Mouse (Mus musculus) frontal cortex, postnatal 14 days (tissue): Measurements from ENCODE around the gene Wasf1.

Experiments used
- DNase-seq, 2 experiments: peaks; one replicate each; pipeline ENCODE4 v3.0.0; 2022; ENCODE audit warnings: low spot score in 2 of 2

Wasf1 gene

GRCm38 (mm10) chr10:40889146-40889545, 5.9 kb downstream of the Wasf1 start:
- DNase-seq, result no peak

DNA sequence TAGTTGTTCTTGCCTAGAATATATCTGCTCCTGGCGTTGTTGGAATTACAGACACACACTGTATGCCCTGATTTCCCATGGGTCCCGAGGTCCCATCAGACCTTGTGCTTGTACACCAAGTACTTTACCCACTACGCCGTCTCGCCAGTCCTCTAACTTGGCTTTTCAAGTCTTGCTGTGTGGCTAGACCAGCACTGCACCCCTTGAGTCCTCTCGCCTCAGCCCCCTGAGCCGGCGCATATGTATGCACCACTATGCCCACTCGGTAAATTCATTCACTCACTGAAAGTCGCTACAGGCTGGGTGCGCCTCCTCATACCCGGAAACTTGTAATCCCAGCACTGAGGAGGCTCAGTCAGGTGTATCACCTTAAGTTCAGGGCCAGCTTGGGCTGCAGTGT, 12.5 kb downstream of the Wasf1 start:
- no peak for DNase-seq

DNA sequence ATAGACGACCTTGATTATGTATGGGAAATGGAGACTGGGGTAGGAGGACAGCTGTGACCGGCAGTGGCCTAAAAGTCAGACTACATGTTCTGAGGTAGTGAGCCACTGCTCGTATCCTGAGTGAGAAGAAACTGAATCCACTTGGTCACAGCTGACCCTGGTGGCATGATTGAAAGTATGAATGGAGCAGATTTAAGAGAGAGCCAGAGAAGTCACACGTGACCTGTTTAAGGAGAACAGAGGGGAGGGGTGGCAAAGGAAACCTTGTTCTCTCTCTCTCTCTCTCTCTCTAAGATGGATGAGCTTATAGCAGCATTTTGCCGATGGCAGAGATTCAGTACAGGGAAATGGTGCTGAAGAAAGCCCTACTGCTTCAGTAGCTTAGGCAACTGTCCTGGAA, 13.4 kb downstream of the Wasf1 start:
- DNase-seq, result no peak

GRCm38 (mm10) chr10:40901786-40902185, 18.5 kb downstream of the Wasf1 start:
- no peak for DNase-seq

- no peak for DNase-seq
Measured at GRCm38 (mm10) chr10:40906131-40906530, 22.9 kb downstream of the Wasf1 start.

DNA sequence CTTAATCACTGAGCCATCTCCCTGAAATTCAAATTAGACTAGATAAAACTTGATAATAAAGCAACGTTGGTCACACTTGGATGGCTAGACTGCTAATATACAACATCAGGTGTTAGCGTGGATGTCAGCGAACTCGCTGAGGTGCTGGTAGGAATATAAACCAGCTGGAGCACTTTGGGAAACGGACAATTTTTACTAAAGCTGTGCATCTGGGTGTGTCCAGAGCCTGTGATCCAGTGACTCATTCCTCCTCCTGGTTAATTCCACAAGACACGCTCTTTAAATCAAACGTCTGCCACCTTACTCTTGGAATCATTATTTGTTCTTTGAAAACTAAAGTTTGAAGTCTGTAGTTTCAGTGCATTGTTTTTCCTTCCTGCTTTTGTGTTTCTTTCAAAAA, 23.5 kb downstream of the Wasf1 start:
- no peak for DNase-seq

DNA sequence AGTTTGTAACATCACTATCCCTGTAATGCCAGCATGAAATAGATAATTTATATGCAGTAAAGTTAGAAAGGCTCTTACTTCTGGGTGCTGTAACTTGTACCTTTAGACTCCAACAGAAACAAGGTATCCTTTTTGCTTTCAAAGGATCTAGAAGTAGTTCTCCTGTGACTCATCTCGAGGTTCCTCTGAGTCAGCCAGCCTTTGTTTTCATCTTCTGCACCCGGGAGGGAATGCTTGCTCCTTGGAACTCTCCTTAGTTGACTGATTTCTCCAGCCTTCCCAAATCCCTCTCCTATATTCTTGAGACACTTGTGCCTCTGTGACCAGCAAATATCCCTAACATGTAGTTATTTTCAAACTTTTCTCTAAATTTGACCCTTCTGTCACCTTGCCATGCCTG, 25.3 kb downstream of the Wasf1 start:
- DNase-seq, result no peak

- no peak for DNase-seq
Measured at GRCm38 (mm10) chr10:40910811-40911210, 27.5 kb downstream of the Wasf1 start.

DNA sequence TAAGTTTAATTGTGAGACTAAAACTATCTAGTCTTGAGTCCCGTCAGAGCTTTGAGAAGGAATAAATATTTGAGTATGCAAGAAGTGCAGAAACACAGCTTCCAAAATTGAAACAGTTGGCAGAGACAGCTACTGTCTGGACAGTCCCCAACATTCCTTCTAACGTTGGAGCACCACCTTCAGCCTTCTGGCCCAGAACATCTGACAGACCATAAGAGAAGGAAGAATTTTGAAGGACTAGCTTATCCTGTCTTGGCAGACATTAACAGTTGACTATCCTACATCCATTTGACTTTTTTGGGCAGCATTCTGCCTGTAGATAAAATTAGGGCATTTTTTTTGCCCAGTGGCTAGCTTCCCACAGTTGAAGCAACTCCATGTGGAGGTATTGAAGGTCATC, 32.0 kb downstream of the Wasf1 start:
- no peak for DNase-seq

GRCm38 (mm10) chr10:40918669-40919440, 35.6 kb downstream of the Wasf1 start:
- DNase-seq, result no peak

DNA sequence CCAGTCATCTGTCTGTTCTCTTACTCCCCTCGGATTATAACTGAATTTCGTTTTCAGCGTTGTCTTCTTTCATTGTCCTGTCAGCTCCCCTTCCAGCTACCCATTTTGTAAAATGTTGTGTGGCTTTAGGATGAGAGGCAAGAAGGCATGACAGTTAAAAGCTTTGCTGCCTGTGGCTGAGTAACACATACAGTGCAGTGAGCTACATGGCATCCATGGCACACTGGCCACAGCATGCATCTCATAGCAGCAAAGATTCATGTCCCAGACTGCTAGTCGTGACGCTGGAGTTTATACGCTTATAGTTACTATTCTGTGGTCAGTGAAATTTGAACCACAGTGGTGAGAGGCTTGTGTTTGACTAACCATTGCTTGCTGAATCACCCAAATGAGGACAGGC, 36.2 kb downstream of the Wasf1 start:
- no peak for DNase-seq

DNA sequence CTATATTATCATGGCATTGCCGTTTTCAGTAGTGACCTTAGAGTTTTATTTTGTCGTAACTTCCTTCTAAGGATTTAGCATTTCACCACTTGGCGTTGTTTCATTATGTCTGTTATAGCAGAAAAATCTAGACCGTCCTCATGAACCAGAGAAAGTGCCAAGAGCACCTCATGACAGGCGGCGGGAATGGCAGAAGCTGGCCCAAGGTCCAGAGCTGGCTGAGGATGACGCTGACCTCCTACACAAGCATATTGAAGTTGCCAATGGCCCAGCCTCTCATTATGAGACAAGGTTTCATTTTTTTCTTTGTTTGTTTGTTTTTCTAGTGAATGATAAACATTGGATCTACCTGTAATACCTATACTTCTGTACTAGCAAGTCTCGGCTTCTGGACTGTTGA, 49.7 kb downstream of the Wasf1 start:
- no peak for DNase-seq

- DNase-seq, result no peak
Measured at GRCm38 (mm10) chr10:40936160-40936726, 53.0 kb downstream of the Wasf1 start.

DNA sequence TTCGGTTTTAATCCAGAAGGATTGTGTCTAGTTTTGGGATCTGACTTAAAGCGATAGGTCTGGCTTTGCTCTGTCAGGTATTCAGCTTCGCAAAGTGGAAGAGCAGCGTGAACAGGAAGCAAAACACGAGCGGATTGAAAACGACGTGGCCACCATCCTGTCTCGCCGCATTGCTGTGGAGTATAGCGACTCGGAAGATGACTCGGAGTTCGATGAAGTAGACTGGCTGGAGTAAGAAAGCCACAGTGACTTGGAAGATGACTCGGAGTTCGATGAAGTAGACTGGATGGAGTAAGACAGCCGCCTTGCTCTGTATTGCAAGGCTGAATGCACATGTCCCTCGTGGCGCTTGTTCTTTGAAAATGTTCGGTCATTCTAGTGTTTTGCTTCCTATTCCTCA, 54.3 kb downstream of the Wasf1 start:
- no peak for DNase-seq

GRCm38 (mm10) chr10:40942688-40943087, 59.4 kb downstream of the Wasf1 start:
- no peak for DNase-seq

DNA sequence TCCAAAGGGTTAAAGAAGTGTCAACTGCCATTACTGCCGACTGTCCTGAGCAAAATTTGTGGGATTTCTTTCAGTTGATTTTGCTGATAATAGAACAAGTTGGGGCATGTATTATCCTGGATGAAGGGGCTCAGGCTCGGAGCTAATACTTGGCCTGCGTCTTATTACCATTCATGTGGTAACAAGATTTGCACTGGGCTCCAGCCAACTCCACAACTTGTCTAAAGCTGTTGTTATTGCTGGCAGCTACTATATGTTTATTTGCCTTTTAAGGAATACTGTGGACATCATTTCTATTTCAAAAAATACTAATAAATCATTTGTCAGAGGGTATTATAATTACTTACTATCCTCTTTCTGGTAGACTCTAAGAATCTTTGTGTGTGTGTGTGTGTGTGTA, 66.9 kb downstream of the Wasf1 start:
- DNase-seq, result no peak

- no peak for DNase-seq
Measured at GRCm38 (mm10) chr10:40956206-40956605, 72.9 kb downstream of the Wasf1 start.

- DNase-seq, result no peak
Measured at GRCm38 (mm10) chr10:40961365-40961764, 78.1 kb downstream of the Wasf1 start.

GRCm38 (mm10) chr10:40962008-40962407, 78.7 kb downstream of the Wasf1 start:
- DNase-seq, result no peak

DNA sequence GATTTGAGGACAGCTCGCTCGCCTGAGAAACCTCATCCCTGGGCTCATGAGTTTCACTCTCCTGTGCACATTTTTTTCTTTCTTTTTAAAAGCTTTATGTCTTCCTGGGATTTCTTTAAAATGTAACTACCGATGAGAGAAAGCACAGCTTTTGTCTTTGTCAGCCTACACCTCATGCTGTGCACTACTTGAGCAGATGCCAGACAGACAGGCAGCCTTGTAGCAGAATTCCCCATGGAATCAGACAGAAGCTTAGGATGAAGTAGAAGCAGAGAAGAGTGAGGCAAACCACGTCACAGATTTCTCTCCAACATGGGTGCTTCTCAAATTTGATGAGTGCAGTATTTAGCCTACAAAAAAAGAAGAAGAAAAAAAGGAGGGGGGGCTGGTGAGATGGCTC, 81.3 kb downstream of the Wasf1 start:
- no peak for DNase-seq

- no peak for DNase-seq
Measured at GRCm38 (mm10) chr10:40968551-40968950, 85.3 kb downstream of the Wasf1 start.

- DNase-seq, result no peak
Measured at GRCm38 (mm10) chr10:40969372-40970033, 86.2 kb downstream of the Wasf1 start.

DNA sequence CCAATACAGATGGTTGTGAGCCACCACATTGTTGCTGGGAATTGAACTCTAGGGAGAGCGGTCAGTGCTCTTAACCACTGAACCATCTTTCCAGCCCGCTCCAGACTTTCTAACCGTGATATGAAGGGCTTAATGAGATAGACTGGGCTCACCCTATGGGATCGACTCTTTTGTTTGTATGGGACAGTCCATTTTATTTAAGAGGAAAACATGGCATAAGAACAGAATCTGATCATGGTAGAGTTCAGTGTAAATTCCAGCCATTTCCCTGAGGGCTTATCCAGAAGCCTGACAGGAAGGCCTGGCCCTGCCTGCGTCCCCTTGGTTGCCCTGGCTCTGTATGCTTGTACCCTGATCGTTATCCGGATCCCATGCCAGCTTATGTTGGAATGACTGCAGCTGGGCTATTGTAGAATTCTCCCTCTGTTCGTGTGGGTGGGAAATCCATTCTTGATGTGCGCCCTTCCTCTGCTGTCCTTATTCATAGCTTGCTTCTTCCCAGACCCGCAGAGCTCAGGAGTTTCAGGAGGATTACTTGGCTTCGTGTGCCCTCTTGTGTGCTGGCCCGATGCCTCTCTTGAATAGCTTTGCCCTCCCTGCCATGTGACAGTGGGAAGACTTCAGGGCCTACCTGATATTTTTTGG, 87.4 kb downstream of the Wasf1 start:
- peak in 1 of 2 experiments; percentile 66 for DNase-seq
